Mouse (Mus musculus): ENCODE results near the gene Lemd1. TPM values are rescaled to one million over a fixed set of nuclear protein-coding genes. Genes with fewer than 3 reads are reported as not detected.

Lemd1 gene
- polyA plus RNA-seq, 1 experiment from 2014 or later, result not detected

DNA sequence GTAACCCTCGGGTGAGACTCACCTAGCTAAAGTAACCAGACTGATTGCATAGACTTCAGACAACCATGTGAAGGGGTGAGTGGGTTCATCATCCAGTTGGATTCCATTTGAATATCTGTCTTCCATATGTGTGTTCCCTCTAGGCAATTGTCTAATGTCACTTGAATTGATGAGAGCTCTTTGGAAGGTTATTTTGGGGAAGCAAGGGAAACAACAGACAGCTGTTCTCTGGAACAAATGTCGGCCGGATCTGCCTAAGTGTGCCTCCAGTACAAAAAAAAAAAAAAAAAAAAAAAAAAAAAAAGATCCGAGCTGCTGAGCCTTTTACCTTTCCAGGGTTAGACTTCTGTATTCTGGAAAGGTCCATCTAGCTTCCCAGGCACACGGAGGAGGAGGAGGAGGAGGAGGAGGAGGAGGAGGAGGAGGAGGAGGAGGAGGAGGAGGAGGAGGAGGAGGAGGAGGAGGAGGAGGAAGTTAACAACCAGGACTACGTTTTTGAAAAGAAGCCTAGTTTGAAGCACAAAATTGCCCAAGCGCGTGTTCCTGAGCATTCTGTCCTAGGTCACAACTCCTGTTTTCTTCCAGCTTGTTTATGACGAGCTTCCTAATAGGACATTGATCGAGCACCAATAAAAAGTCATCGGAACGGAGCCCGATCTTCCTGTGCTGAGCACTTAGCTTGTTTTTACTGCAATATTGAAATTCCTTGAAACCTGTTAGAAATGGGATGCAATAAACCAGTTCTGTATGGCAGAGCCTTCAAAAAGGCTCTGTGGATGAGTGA lies 35.3 kb downstream of the Lemd1 start:
- peak; percentile 73 for DNase-seq (ENCODE audit: low spot score)
- peak; percentile 57 for ATAC-seq

DNA sequence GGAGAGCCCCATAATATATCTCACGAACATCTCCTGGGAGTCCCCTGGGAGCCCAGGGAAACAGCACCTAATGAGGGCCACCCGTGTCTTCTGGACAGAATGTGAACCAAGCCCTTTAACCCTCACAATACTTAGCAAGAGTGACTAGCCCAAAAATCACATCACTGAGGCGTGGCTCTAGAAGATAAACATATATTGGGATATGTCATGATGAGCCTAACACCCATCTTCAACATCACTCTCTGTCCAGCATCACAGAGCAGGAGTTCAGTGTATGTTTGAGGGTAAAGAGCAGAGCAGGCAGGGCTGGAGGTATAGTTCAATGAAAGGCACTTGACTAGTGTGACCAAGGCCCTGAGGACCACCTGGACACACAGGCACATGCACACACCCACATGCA lies 38.4 kb downstream of the Lemd1 start, which contains the start of gene Gm10188:
Gm10188 (minus strand) TSS at position 101 of the 400 bp plus-strand sequence.
- H3K36me3 ChIP-seq (ENCODE audit: insufficient read depth, low read length), result no peaks in the 10 kb centered on the region
- no peak for TF ChIP-seq EP300 (IDR thresholded peaks at IDR 0.05)
- no peak for TF ChIP-seq CTCF (IDR thresholded peaks at IDR 0.05)
- no peak for DNase-seq (ENCODE audit: low spot score)
- H3K4me2 ChIP-seq (replicated peaks; ENCODE audit: low read depth, low read length), result no peak within 1 kb of the TSS
- WGBS, result 88% methylated on average over 3 of the region's 3 CpGs
- H3K27me3 ChIP-seq (replicated peaks; ENCODE audit: insufficient read depth, low read length), result no peaks in the 10 kb centered on the region
- no peaks in the 10 kb centered on the region for H3K9me3 ChIP-seq (ENCODE audit: low read length)
- ATAC-seq, result no peak
- no peak within 1 kb of the TSS for H3K27ac ChIP-seq (ENCODE audit: low read length)
- H3K9ac ChIP-seq (replicated peaks; ENCODE audit: low read depth), result no peak within 1 kb of the TSS
- no peaks in the 10 kb centered on the region for H3K4me1 ChIP-seq (ENCODE audit: insufficient read depth, low read depth, low read length)
- H3K4me3 ChIP-seq (ENCODE audit: low read depth, low read length), result no peak within 1 kb of the TSS

More for the DNA sequence above, 35.3 kb downstream of the Lemd1 start:
- H3K9ac ChIP-seq (replicated peaks; ENCODE audit: low read depth), result no peak overlapping the region
- H3K9me3 ChIP-seq (ENCODE audit: low read length), result no peaks in the 10 kb centered on the region
- WGBS, result 67% methylated on average over 12 of the region's 13 CpGs
- H3K4me1 ChIP-seq (ENCODE audit: insufficient read depth, low read depth, low read length), result no peaks in the 10 kb centered on the region
- TF ChIP-seq EP300 (IDR thresholded peaks at IDR 0.05) (no peak), CTCF (IDR thresholded peaks at IDR 0.05) (no peak)
- no peaks in the 10 kb centered on the region for H3K27me3 ChIP-seq (replicated peaks; ENCODE audit: insufficient read depth, low read length)
- H3K27ac ChIP-seq (ENCODE audit: low read length), result no peak overlapping the region
- no peak overlapping the region for H3K4me2 ChIP-seq (replicated peaks; ENCODE audit: low read depth, low read length)
- no peaks in the 10 kb centered on the region for H3K36me3 ChIP-seq (ENCODE audit: insufficient read depth, low read length)
- no peak overlapping the region for H3K4me3 ChIP-seq (ENCODE audit: low read depth, low read length)

DNA sequence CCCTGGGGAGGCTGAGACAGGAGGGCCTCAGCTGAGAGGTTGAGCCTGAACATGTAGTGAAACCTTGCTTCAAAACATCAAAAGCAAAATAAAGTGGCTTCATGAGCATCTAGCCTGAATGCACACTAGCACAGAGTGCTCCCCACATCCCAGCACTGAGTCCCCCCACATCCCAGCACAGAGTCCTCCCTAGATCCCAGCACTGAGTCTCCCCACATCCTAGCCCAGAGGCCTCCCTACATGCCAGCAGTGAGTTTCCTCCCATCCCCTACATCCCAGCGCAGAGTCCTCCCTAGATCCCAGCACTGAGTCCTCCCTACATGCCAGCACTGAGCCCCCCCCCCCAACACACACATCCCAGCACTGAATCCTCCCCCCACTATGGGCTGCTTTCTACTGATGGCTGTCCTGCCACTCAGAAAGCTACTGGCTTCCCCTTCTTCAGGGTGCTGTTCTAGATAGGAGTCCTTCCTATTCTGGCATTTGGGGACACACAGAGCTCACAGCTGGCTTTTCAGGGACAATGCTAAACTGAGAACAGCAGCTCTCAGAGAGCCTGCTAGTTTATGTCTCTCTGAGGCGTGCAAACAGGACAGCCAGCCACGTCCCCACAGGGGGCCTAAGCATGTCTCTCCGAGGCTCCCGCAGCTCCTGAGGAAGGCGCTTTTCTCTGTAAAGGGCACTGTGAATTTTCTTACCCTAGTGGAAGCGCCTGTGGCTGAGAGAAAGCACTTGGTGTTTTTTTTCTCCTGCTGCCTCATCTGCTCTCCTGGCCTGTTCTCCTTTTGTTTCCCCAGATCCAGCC lies 40.4 kb downstream of the Lemd1 start:
- WGBS, result 57% methylated on average over 7 of the region's 7 CpGs
- Histone ChIP-seq H3K27ac (ENCODE audit: low read length) (no peak overlapping the region), H3K36me3 (ENCODE audit: insufficient read depth, low read length) (no peaks in the 10 kb centered on the region), H3K9me3 (ENCODE audit: low read length) (no peaks in the 10 kb centered on the region), H3K4me2 (replicated peaks; ENCODE audit: low read depth, low read length) (no peak overlapping the region), H3K4me3 (ENCODE audit: low read depth, low read length) (no peak overlapping the region), H3K4me1 (ENCODE audit: insufficient read depth, low read depth, low read length) (no peaks in the 10 kb centered on the region), H3K27me3 (replicated peaks; ENCODE audit: insufficient read depth, low read length) (no peaks in the 10 kb centered on the region), H3K9ac (replicated peaks; ENCODE audit: low read depth) (no peak overlapping the region)
- no peak for DNase-seq (ENCODE audit: low spot score)
- no peak for ATAC-seq
- TF ChIP-seq EP300 (IDR thresholded peaks at IDR 0.05), result no peak
- no peak for TF ChIP-seq CTCF (IDR thresholded peaks at IDR 0.05)

DNA sequence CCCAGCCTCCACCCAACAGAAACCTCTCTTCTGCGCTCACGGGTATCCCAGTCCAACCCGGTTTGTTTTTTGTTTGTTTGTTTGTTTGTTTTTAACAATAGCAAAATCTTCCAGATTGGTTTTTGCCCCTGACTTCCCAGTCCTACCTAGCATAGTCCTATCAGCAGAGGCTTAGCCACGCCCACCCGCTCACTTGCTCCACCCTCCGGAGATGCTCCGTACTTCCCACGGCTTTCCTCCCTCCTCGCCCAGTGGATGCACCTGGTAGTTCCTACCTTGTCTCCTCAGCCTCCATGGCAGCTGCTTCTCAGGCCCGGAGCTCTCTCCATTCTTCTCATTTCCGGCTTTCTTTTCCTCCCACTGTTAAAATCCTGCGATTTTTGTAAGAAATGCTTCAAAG lies 42.3 kb downstream of the Lemd1 start:
- H3K9ac ChIP-seq (replicated peaks; ENCODE audit: low read depth), result no peak overlapping the region
- peak; percentile 53 for DNase-seq (ENCODE audit: low spot score)
- no peaks in the 10 kb centered on the region for H3K27me3 ChIP-seq (replicated peaks; ENCODE audit: insufficient read depth, low read length)
- TF ChIP-seq CTCF (IDR thresholded peaks at IDR 0.05) (peak; percentile 54), EP300 (IDR thresholded peaks at IDR 0.05) (no peak)
- H3K4me3 ChIP-seq (ENCODE audit: low read depth, low read length), result no peak overlapping the region
- no peaks in the 10 kb centered on the region for H3K9me3 ChIP-seq (ENCODE audit: low read length)
- H3K4me1 ChIP-seq (ENCODE audit: insufficient read depth, low read depth, low read length), result no peaks in the 10 kb centered on the region
- no peak for ATAC-seq
- no peak overlapping the region for H3K4me2 ChIP-seq (replicated peaks; ENCODE audit: low read depth, low read length)
- 20% methylated on average over 12 of the region's 12 CpGs for WGBS
- no peaks in the 10 kb centered on the region for H3K36me3 ChIP-seq (ENCODE audit: insufficient read depth, low read length)
- H3K27ac ChIP-seq (ENCODE audit: low read length), result no peak overlapping the region

DNA sequence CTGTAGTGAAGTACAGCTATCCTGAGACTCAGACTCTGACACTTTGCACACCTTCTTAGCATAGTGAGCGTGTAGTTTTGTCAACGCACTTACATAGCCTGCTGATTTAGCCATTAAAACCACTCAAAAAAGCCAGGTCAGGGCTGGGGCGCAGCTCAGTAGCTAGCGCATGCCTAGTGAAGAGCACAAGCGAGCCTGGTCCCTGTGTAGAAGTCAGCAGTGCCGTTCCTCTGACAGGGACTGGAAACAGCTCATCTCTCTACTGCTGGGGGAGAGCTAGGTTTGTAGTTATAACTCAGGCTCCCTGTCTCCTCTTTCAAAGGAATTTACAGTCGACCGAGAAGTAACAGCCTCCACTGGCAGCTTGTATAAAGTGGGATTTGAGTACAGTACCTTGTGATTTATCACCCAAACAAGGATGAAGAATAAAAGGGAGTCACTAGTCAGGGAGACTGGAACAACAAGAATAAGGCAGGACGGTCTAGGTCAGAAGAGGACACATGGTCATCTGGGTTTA lies 43.6 kb downstream of the Lemd1 start:
- Histone ChIP-seq H3K4me1 (ENCODE audit: insufficient read depth, low read depth, low read length) (no peaks in the 10 kb centered on the region), H3K9ac (replicated peaks; ENCODE audit: low read depth) (no peak overlapping the region), H3K4me3 (ENCODE audit: low read depth, low read length) (no peak overlapping the region), H3K36me3 (ENCODE audit: insufficient read depth, low read length) (no peaks in the 10 kb centered on the region), H3K27ac (ENCODE audit: low read length) (no peak overlapping the region), H3K9me3 (ENCODE audit: low read length) (no peaks in the 10 kb centered on the region), H3K27me3 (replicated peaks; ENCODE audit: insufficient read depth, low read length) (no peaks in the 10 kb centered on the region), H3K4me2 (replicated peaks; ENCODE audit: low read depth, low read length) (no peak overlapping the region)
- DNase-seq (ENCODE audit: low spot score), result no peak
- 42% methylated on average over 9 of the region's 9 CpGs for WGBS
- TF ChIP-seq CTCF (IDR thresholded peaks at IDR 0.05) (no peak), EP300 (IDR thresholded peaks at IDR 0.05) (no peak)
- no peak for ATAC-seq

DNA sequence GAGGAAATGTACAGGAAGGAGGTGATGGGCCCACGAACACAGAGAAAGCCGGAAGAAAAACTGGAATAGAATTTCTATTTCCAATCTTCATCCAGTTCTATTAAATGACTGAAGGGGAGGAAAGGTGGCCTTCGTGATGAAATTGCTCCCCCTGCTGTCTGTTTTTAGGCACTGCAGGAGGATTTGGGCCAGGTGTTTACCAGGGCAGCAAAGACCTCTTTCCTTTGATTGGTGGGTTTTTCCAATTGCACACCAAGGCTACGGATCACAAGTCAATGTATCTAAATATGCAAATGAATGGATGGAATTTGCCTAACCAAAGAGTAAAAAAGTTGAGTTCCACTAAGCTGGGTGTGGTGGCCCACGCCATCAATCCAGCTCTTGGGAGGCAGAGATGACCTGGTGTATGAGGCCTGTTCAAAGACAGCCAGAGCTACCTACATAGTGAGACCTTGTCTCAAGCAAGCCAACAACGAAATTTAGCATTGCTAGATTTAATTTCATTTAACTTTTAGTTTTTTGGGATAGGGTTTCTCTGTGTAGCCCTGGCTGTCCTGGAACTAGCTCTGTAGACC lies 46.4 kb downstream of the Lemd1 start:
- ATAC-seq, result no peak
- no peaks in the 10 kb centered on the region for H3K4me1 ChIP-seq (ENCODE audit: insufficient read depth, low read depth, low read length)
- WGBS, result 19% methylated on average over 6 of the region's 6 CpGs
- H3K27me3 ChIP-seq (replicated peaks; ENCODE audit: insufficient read depth, low read length), result no peaks in the 10 kb centered on the region
- H3K27ac ChIP-seq (ENCODE audit: low read length), result no peak overlapping the region
- no peaks in the 10 kb centered on the region for H3K36me3 ChIP-seq (ENCODE audit: insufficient read depth, low read length)
- H3K9ac ChIP-seq (replicated peaks; ENCODE audit: low read depth), result no peak overlapping the region
- H3K4me3 ChIP-seq (ENCODE audit: low read depth, low read length), result no peak overlapping the region
- peak; percentile 79 for DNase-seq (ENCODE audit: low spot score)
- TF ChIP-seq EP300 (IDR thresholded peaks at IDR 0.05) (no peak), CTCF (IDR thresholded peaks at IDR 0.05) (peak; percentile 94)
- no peaks in the 10 kb centered on the region for H3K9me3 ChIP-seq (ENCODE audit: low read length)
- H3K4me2 ChIP-seq (replicated peaks; ENCODE audit: low read depth, low read length), result no peak overlapping the region

All from lung, postnatal 0 days (tissue).